Mouse (Mus musculus) liver, embryonic 14.5 days (tissue): Measurements from ENCODE around the gene Zfp212. TPM values are rescaled to one million over a fixed set of nuclear protein-coding genes. Genes with fewer than 3 reads are reported as not detected.

Source experiments
- ATAC-seq: fragments of 200-750 bp; cut with Nextera tagmentation; 2 replicates; pipeline ENCODE4 v1.8.0; 2017; ENCODE audit warnings: moderate number of reproducible peaks, mild to moderate bottlenecking, moderate library complexity; ENCODE audit not compliant: insufficient read depth
- DNase-seq, 3 experiments: peaks; one replicate each; pipeline ENCODE4 v3.0.0-alpha.2; 2012 to 2013; ENCODE audit warnings: low read depth in 3 of 3, low spot score in 3 of 3
- H3K27ac ChIP-seq: fragments of 300-500 bp; sonication (generic); 2 replicates; pipeline ENCODE4 v1.5.1; 2014; ENCODE audit warnings: moderate library complexity, mild to moderate bottlenecking, control low read depth, inconsistent platforms
- H3K27me3 ChIP-seq: fragments of 300-500 bp; sonication (generic); 2 replicates; pipeline ENCODE4 v1.6.1; 2014; ENCODE audit warnings: mild to moderate bottlenecking, low read length, moderate library complexity; ENCODE audit not compliant: control insufficient read depth, insufficient read depth
- H3K36me3 ChIP-seq: fragments of 300-500 bp; sonication (generic); replicated peaks from 2 replicates; pipeline ENCODE4 v1.6.1; 2014; ENCODE audit warnings: low read depth; ENCODE audit not compliant: control insufficient read depth, insufficient read depth
- H3K4me1 ChIP-seq, 2 experiments: fragments of 200-500 bp in 1 of 2; fragments of 300-500 bp in 1 of 2; sonication (generic) in 1 of 2; replicated peaks; 2 replicates each; pipeline ENCODE4 v1.6.1; 2012 to 2014; ENCODE audit warnings: antibody characterized with exemption in 1 of 2, inconsistent platforms in 1 of 2, low read length in 1 of 2; ENCODE audit not compliant: control insufficient read depth in 2 of 2, insufficient read depth in 2 of 2
- H3K4me2 ChIP-seq: fragments of 300-500 bp; sonication (generic); 2 replicates; pipeline ENCODE4 v1.6.1; 2014; ENCODE audit warnings: low read depth, mild to moderate bottlenecking, control low read depth, moderate library complexity
- H3K4me3 ChIP-seq, 2 experiments: fragments of 200-500 bp in 1 of 2; fragments of 300-500 bp in 1 of 2; sonication (generic) in 1 of 2; 2 replicates each; pipeline ENCODE4 v1.5.1; 2012 to 2014; ENCODE audit warnings: low read depth in 2 of 2, low read length in 2 of 2, mild to moderate bottlenecking in 2 of 2, control low read depth in 1 of 2, inconsistent platforms in 1 of 2, moderate library complexity in 1 of 2; ENCODE audit not compliant: insufficient read depth in 1 of 2
- H3K9ac ChIP-seq: fragments of 300-500 bp; sonication (generic); replicated peaks from 2 replicates; pipeline ENCODE4 v1.6.1; 2014; ENCODE audit warnings: mild to moderate bottlenecking, control low read depth, moderate library complexity
- H3K9me3 ChIP-seq: fragments of 300-500 bp; sonication (generic); 2 replicates; pipeline ENCODE4 v1.6.1; 2016; ENCODE audit warnings: low read length, mixed read lengths; ENCODE audit not compliant: control insufficient read depth
- CTCF ChIP-seq: IDR thresholded peaks from 2 replicates; pipeline ENCODE4 v1.5.1; 2016; ENCODE audit warnings: antibody characterized with exemption, low read depth, control low read depth
- EP300 ChIP-seq: IDR thresholded peaks from 2 replicates; pipeline ENCODE4 v1.6.1; 2016; ENCODE audit warnings: antibody characterized with exemption, low read depth
- WGBS: fragments of 180-500 bp; shearing (Covaris S2); extraction: QIAGEN DNeasy Blood & Tissue Kit; methylation state at CpG from one replicate; pipeline ENCODE4 v1.1.7; 2014; ENCODE audit not compliant: insufficient replicate concordance; 5-methylcytosine and 5-hydroxymethylcytosine counted together
- polyA plus RNA-seq, 2 experiments: library from polyadenylated mRNA; depleted of rRNA in 1 of 2; stranded (reverse) in 1 of 2; unstranded in 1 of 2; fragments of >200 nt; fragmentation: Nextera tagmentation in 1 of 2; extraction: Ambion mirVana in 1 of 2; gene quantifications; 2 replicates each; pipeline versions ENCODE4 v1.2.1 to v1.2.3; 2012 to 2014

Zfp212 gene
- polyA plus RNA-seq (2012; rRNA removed), result 4.5 and 4.7 TPM in 2 replicates
- polyA plus RNA-seq (2014; fragmentation: Nextera tagmentation; extraction: Ambion mirVana), result 3.0 and 4.2 TPM in 2 replicates

DNA sequence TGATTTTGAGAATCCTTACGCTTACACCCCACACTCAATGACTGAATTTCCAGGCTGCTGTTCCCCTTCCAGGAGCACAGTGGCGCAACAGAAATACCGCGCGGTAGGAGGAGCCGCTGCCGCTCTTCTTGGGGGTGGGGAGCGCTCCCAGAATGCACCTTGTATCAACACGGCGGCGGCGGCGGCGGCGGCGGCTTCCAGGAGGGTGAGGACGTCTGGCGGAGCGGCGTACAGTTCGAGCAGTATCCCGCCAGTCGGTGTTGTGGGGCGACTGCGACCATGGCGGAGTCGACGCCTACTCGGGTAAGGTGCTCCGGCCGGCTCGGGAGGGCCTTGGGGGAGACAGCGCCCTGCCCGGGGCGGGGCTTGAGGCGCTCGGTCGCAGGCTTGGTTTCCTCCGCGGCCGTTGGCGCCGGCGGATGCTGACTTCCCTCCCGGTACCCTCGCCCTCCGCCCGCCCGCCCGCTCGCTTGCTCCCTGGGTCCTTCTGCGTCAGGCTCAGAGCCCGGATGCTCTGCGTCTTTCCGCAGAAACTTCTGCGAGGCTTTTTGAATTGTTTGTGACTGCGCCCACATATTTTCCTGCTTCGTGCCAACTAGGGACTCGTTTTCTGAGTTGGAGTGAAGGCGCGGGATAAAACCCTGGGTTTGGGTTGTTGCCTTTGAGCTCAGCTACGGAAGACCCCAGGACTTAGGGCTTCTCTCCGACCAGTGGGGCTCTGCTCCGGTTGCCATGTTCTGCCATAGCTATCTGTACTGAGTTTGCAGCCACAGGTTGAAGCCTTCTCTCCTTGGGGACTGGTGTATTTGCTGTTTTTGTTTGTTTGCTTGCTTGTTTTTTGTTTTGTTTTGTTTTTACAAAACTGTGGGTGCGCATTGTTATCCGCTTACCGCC is at the start of gene Zfp212:
TSS of gene Zfp212 (plus strand) at position 30 of the 894 bp plus-strand sequence.
- no peaks in the 10 kb centered on the region for H3K27me3 ChIP-seq
- peak within 1 kb of the TSS; percentile 89 to 99 for H3K4me3 ChIP-seq
- peak within 1 kb of the TSS; percentile 89 for H3K4me2 ChIP-seq
- peaks cover 29 to 42% of the 10 kb centered on the region in 2 experiments for H3K4me1 ChIP-seq
- H3K9me3 ChIP-seq, result no peaks in the 10 kb centered on the region
- peak; percentile 90 for ATAC-seq
- H3K27ac ChIP-seq, result peak within 1 kb of the TSS; percentile 86
- under 1% methylated on average over 66 of the region's 67 CpGs for WGBS
- TF ChIP-seq CTCF (peak; percentile 81), EP300 (0 out of 2 replicates have a peak, but pooled peaks have one; percentile 21)
- H3K9ac ChIP-seq, result peak within 1 kb of the TSS; percentile 97
- H3K36me3 ChIP-seq, result no peaks in the 10 kb centered on the region
- peak; percentile 81 to 86 (median 84) for DNase-seq

DNA sequence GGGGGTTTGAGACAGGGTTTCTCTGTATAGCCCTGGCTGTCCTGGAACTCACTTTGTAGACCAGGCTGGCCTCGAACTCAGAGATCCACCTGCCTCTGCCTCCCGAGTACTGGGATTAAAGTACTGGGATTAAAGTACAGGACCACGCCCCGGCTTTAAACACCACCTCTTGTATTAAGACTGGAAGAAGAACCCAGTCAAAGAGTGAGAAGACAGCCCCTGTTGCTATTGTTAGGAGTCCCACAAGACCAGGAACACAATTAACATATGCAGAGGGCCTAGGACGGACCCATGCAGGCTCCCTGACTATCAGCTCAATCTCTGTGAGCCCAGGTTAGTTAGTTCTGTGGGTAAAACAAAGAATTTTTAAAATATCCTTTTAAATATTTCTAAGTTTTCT is 48.0 kb upstream of the Zfp212 start:
- H3K27ac ChIP-seq, result no peak overlapping the region
- no peaks in the 10 kb centered on the region for H3K36me3 ChIP-seq
- no peaks in the 10 kb centered on the region for H3K9me3 ChIP-seq
- no peak overlapping the region for H3K4me2 ChIP-seq
- no peak for ATAC-seq
- H3K4me3 ChIP-seq, result no peak overlapping the region
- no peaks in the 10 kb centered on the region for H3K4me1 ChIP-seq
- DNase-seq, result no peak
- TF ChIP-seq CTCF (no peak), EP300 (no peak)
- no peak overlapping the region for H3K9ac ChIP-seq
- 84% methylated on average over 5 of the region's 5 CpGs for WGBS
- no peaks in the 10 kb centered on the region for H3K27me3 ChIP-seq

DNA sequence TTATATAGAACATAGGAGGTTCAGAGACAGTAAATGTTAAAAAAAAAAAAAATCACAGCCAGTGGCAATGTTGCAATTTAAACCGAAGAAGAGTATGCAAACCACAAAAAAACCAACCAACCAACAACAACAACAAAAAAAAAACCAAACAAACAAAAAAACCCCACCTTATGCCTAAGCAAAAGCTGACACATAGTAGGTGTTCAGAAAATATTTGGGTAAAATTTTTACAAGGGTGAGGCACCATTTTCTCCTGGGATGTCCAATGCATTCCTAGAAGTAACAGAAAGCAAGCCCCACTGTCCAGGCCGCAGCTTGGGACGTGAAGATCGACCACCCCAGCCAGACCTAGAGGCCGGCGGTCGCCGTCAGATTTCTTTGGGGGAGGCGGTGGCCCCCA is 43.2 kb upstream of the Zfp212 start, which contains the start of gene Zfp282:
TSS of gene Zfp282 (plus strand) at position 147 of the 400 bp plus-strand sequence.
- peak within 1 kb of the TSS; percentile 76 for H3K4me2 ChIP-seq
- no peak for TF ChIP-seq EP300
- TF ChIP-seq CTCF, result no peak
- H3K27me3 ChIP-seq, result no peaks in the 10 kb centered on the region
- H3K9ac ChIP-seq, result peak within 1 kb of the TSS; percentile 84
- H3K4me3 ChIP-seq, result peak within 1 kb of the TSS; percentile 82 to 93
- peak within 1 kb of the TSS; percentile 61 for H3K27ac ChIP-seq
- WGBS, result 3% methylated on average over 9 of the region's 9 CpGs
- H3K9me3 ChIP-seq, result no peaks in the 10 kb centered on the region
- ATAC-seq, result no peak
- H3K4me1 ChIP-seq, result peaks cover 6 to 14% of the 10 kb centered on the region in 2 experiments
- no peak for DNase-seq
- peaks cover 7% of the 10 kb centered on the region for H3K36me3 ChIP-seq

DNA sequence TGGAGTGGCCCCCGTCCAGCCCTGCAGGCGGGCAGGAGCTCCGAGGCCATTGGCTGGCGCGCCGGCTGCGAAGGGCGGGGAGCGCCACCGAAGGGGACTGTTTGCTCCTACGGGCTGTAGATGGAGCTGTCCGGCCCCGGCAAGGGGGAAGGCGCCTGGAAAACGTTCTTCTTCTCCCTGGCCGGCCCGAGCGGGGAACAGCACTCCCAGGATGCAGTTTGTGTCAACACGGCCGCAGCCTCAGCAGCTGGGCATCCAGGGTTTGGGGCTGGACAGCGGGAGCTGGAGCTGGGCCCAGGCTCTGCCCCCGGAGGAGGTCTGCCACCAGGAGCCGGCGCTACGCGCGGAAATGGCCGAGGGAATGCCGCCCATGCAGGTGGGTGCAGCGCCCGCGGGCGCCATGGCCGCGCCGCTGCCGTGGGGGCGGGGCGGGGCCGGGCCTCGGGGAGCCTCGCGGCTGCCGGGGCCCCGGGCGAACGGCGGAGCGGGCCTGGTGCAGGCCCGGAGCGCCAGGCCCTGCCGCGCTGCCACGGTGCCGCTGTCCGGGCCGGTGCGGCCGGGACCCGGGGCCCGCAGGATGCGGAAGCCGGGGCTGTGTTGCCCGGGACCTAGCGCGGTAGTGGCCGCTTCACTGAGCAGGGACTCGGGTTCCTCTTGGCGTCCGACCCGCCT is 42.7 kb upstream of the Zfp212 start:
- H3K4me3 ChIP-seq, result peak overlapping the region; percentile 82 to 93
- H3K9me3 ChIP-seq, result no peaks in the 10 kb centered on the region

More for the DNA sequence above, 42.7 kb upstream of the Zfp212 start:
- peaks cover 6 to 14% of the 10 kb centered on the region in 2 experiments for H3K4me1 ChIP-seq
- H3K4me2 ChIP-seq, result peak overlapping the region; percentile 76
- H3K27ac ChIP-seq, result peak overlapping the region; percentile 61
- H3K36me3 ChIP-seq, result peaks cover 7% of the 10 kb centered on the region
- ATAC-seq, result peak; percentile 93
- DNase-seq, result peak; percentile 67 to 72 (median 69)
- WGBS, result under 1% methylated on average over 65 of the region's 71 CpGs
- H3K9ac ChIP-seq, result peak overlapping the region; percentile 84
- TF ChIP-seq CTCF (peak; percentile 82), EP300 (no peak)
- H3K27me3 ChIP-seq, result no peaks in the 10 kb centered on the region
